Mouse (Mus musculus) embryonic facial prominence, embryonic 13.5 days (tissue): ENCODE results near the gene Ccdc30. TPM values are rescaled to one million over a fixed set of nuclear protein-coding genes. Genes with fewer than 3 reads are reported as not detected.

Source experiments
- ATAC-seq: fragments of 200-750 bp; cut with Nextera tagmentation; 2 replicates; pipeline ENCODE4 v1.8.0; 2017; ENCODE audit warnings: low read depth; ENCODE audit not compliant: insufficient number of reproducible peaks, insufficient read depth, low FRiP score, low TSS enrichment
- H3K27ac ChIP-seq: fragments of 300-500 bp; sonication (generic); 2 replicates; pipeline ENCODE4 v1.5.1; 2015; ENCODE audit warnings: moderate library complexity, mild to moderate bottlenecking, inconsistent platforms
- H3K27me3 ChIP-seq: fragments of 300-500 bp; sonication (generic); 2 replicates; pipeline ENCODE4 v1.6.1; 2015; ENCODE audit warnings: mild to moderate bottlenecking, inconsistent platforms
- H3K36me3 ChIP-seq: fragments of 300-500 bp; sonication (generic); 2 replicates; pipeline ENCODE4 v1.6.1; 2015; ENCODE audit warnings: mild to moderate bottlenecking, inconsistent platforms
- H3K4me1 ChIP-seq: fragments of 300-500 bp; sonication (generic); 2 replicates; pipeline ENCODE4 v1.6.1; 2015; ENCODE audit warnings: inconsistent platforms
- H3K4me2 ChIP-seq: fragments of 300-500 bp; sonication (generic); 2 replicates; pipeline ENCODE4 v1.6.1; 2015; ENCODE audit warnings: moderate library complexity, mild to moderate bottlenecking, inconsistent platforms
- H3K4me3 ChIP-seq: fragments of 300-500 bp; sonication (generic); 2 replicates; pipeline ENCODE4 v1.5.1; 2015; ENCODE audit warnings: mild to moderate bottlenecking, inconsistent platforms
- H3K9ac ChIP-seq: fragments of 300-500 bp; sonication (generic); 2 replicates; pipeline ENCODE4 v1.6.1; 2015; ENCODE audit warnings: mild to moderate bottlenecking, inconsistent platforms
- H3K9me3 ChIP-seq: fragments of 300-500 bp; sonication (generic); 2 replicates; pipeline ENCODE4 v1.6.1; 2016; ENCODE audit warnings: inconsistent platforms
- WGBS: fragments of 180-500 bp; shearing (Covaris S2); methylation state at CpG from one replicate; pipeline ENCODE4 v1.1.7; 2015; ENCODE audit warnings: mixed read lengths; 5-methylcytosine and 5-hydroxymethylcytosine counted together
- polyA plus RNA-seq: library from polyadenylated mRNA; unstranded; fragments of >200 nt; fragmentation: Nextera tagmentation; extraction: Ambion mirVana; gene quantifications from 2 replicates; pipeline ENCODE4 v1.2.1, GENCODE M21; 2015

Ccdc30 gene
- 5.0 and 6.4 TPM in 2 replicates for polyA plus RNA-seq

DNA sequence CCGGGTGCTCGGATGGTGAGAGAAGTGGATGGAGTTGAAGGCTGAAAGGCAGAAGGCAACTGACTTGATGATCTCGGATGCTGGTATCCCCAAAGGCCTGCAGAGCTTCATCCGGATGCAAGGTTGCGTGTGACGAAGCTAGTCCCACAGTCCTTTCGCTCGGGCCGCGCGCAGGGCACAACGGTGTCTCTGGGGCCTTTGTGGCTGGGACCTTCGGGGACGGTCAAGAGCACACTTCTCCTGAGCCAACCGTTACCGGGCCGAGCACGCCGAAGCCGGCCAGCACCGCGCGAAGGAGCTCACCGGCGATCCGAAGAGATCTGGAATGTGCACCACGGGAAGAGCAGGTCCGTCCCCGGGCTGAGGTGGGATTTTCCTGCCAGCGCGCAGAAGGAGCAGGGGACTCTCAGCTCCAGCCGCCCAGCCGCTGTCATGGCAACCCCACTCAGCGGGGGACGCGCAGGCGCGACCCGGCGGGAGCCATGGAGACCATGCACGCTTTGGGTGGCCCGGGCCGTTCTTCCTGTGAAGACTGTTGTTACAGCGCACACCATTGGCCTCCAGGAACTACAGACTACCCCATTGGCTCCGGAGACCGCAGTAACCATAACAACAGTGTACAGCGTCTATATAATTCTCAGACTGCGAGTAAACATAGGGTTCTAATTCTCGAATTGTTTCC lies at the start of gene Ccdc30:
Gene Ccdc30 (minus strand): TSS at position 450 of the 682 bp plus-strand sequence.
- ATAC-seq: peak; percentile 100
- H3K4me3 ChIP-seq: peak within 1 kb of the TSS; percentile 62
- H3K9me3 ChIP-seq: no peaks in the 10 kb centered on the region
- H3K4me2 ChIP-seq: peak within 1 kb of the TSS; percentile 94
- no peaks in the 10 kb centered on the region for H3K27me3 ChIP-seq
- H3K4me1 ChIP-seq: peaks cover 15% of the 10 kb centered on the region
- peak within 1 kb of the TSS; percentile 70 for H3K9ac ChIP-seq
- H3K27ac ChIP-seq: no peak within 1 kb of the TSS
- WGBS: under 1% methylated on average over 49 of the region's 49 CpGs
- peaks cover 9% of the 10 kb centered on the region; the same call in 1 of the 2 replicates for H3K36me3 ChIP-seq

- 71% methylated on average over 13 of the region's 13 CpGs for WGBS
- 0 out of 2 replicates have a peak, but pooled peaks have one; percentile 13 for ATAC-seq
These were observed 48.6 kb upstream of the Ccdc30 start for GRCm38 (mm10) chr4:119463756-119464419.

DNA sequence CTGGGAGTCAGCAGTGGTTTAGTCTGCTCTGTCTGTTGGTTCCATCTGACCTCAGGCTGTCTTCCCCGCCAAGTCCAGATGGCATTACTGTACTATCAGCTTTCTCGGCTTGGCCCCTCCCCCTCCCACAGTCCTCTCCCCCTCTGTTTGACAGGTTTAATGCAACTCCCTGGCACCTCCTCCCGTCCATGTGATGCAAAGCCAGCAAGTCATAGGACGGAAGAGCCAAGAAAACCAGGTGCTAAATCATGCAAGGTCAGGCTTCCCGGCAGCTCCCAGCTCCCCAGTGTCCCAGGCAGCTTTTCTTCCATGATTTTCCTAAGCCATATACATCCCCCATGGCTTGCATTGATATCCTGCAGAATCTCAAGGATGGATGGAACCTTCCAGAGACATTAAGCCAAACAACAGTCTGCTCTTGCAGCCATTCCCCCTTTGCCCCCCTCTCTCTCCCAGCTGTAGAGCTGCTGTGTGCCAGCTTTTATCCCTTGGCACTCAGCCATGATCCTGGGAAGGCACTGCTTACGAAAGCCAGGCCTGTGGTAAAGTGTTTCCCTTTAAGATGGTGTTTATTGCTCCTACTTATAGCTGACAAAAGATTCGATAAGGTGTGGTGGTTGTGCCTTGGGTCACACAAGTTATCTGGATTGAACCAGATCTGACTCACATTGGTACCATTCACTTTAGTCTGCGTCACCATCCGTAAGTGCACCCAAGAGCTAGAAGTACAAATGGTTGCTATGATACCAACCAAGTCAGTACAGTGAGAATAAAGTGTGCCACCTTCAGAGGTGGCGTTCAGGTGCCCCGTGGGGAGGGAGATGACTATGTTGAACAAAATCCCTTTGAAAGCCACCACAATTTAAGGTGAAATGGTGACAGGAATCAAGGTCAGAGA lies 47.8 kb upstream of the Ccdc30 start:
- Histone ChIP-seq H3K27me3 (no peaks in the 10 kb centered on the region), H3K4me1 (peaks cover 30% of the 10 kb centered on the region), H3K4me3 (no peak overlapping the region), H3K9ac (0 out of 2 replicates have a peak overlapping the region, but pooled peaks have one; percentile 3), H3K9me3 (no peaks in the 10 kb centered on the region), H3K4me2 (peak overlapping the region; percentile 5; the same call in 1 of the 2 replicates), H3K36me3 (no peaks in the 10 kb centered on the region), H3K27ac (peak overlapping the region; percentile 39; the same call in 1 of the 2 replicates)
- ATAC-seq: 0 out of 2 replicates have a peak, but pooled peaks have one; percentile 3
- 40% methylated on average over 11 of the region's 11 CpGs for WGBS

More at GRCm38 (mm10) chr4:119463756-119464419, 48.6 kb upstream of the Ccdc30 start:
- peaks cover 30% of the 10 kb centered on the region for H3K4me1 ChIP-seq
- H3K27ac ChIP-seq: 0 out of 2 replicates have a peak overlapping the region, but pooled peaks have one; percentile 39
- H3K9ac ChIP-seq: no peak overlapping the region
- H3K36me3 ChIP-seq: no peaks in the 10 kb centered on the region
- H3K27me3 ChIP-seq: no peaks in the 10 kb centered on the region
- H3K4me2 ChIP-seq: no peak overlapping the region; the same call in 1 of the 2 replicates
- H3K9me3 ChIP-seq: no peaks in the 10 kb centered on the region
- H3K4me3 ChIP-seq: no peak overlapping the region

- peaks cover 30% of the 10 kb centered on the region for H3K4me1 ChIP-seq
- no peak overlapping the region for H3K9ac ChIP-seq
- 68% methylated on average over 3 of the region's 3 CpGs for WGBS
- H3K27ac ChIP-seq: 0 out of 2 replicates have a peak overlapping the region, but pooled peaks have one; percentile 39
- ATAC-seq: no peak
- H3K9me3 ChIP-seq: no peaks in the 10 kb centered on the region
- H3K4me3 ChIP-seq: no peak overlapping the region
- no peaks in the 10 kb centered on the region for H3K36me3 ChIP-seq
- H3K4me2 ChIP-seq: no peak overlapping the region
- H3K27me3 ChIP-seq: no peaks in the 10 kb centered on the region
These were observed 47.1 kb upstream of the Ccdc30 start for GRCm38 (mm10) chr4:119462457-119462856.

DNA sequence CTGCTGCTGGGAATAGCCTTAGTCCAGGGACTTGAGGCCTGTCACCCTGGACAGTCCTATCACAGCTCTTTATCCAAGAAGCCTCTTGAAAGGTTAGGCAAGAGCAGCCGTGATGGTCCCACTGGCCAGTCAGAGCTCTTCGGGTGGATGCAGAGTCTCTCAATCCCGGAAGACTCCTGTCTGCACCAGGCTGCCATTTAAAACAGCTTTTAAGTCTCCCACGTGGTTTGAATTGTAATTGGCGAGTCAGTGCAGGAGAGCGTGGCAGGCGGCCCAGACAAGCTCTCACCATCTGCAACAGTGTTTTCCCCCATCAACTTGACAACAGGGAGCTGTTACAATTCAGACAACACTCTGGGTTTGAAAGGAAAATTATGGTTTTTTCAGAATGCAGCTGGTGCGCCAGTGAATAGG lies 45.4 kb upstream of the Ccdc30 start:
- Histone ChIP-seq H3K9ac (no peak overlapping the region), H3K9me3 (no peaks in the 10 kb centered on the region), H3K4me1 (peaks cover 30% of the 10 kb centered on the region), H3K4me2 (peak overlapping the region; percentile 4; the same call in 1 of the 2 replicates), H3K27ac (0 out of 2 replicates have a peak overlapping the region, but pooled peaks have one; percentile 4), H3K4me3 (no peak overlapping the region), H3K27me3 (no peaks in the 10 kb centered on the region), H3K36me3 (no peaks in the 10 kb centered on the region)
- no peak; the same call in 1 of the 2 replicates for ATAC-seq
- 27% methylated on average over 8 of the region's 8 CpGs for WGBS

DNA sequence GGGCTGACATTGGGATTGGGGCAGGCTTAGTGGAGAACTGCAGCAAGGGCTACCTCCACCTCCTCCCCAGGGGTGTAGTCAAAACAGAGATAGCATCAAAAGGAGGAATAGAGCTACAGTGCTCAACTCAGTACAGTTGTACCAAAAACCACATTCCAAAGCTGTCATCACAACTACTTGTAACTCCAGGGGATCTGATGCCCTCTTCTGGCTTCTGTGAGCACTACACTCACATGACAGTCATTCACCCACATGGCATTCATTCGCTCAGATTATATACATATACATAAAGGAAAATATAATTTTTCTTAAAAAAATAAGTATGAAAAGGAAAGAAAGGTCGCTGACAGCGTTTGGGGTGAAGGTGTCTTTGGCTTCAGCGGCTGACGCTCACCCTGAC lies 45.0 kb upstream of the Ccdc30 start:
- H3K9me3 ChIP-seq: no peaks in the 10 kb centered on the region
- H3K4me3 ChIP-seq: no peak overlapping the region
- peaks cover 30% of the 10 kb centered on the region for H3K4me1 ChIP-seq
- H3K4me2 ChIP-seq: no peak overlapping the region
- H3K9ac ChIP-seq: no peak overlapping the region
- H3K27me3 ChIP-seq: no peaks in the 10 kb centered on the region
- 62% methylated on average over 5 of the region's 5 CpGs for WGBS
- no peaks in the 10 kb centered on the region for H3K36me3 ChIP-seq
- 0 out of 2 replicates have a peak overlapping the region, but pooled peaks have one; percentile 4 for H3K27ac ChIP-seq
- no peak for ATAC-seq

GRCm38 (mm10) chr4:119453533-119453932 lies 38.2 kb upstream of the Ccdc30 start:
- no peak for ATAC-seq

GRCm38 (mm10) chr4:119453128-119453527 lies 37.8 kb upstream of the Ccdc30 start:
- ATAC-seq: no peak
- Histone ChIP-seq H3K27ac (no peak overlapping the region), H3K9ac (no peak overlapping the region), H3K4me1 (0 out of 2 replicates have a peak, but pooled peaks cover 4% of the 10 kb centered on the region), H3K4me3 (no peak overlapping the region), H3K36me3 (no peaks in the 10 kb centered on the region), H3K27me3 (no peaks in the 10 kb centered on the region), H3K9me3 (no peaks in the 10 kb centered on the region), H3K4me2 (no peak overlapping the region)
- 62% methylated on average over 5 of the region's 5 CpGs for WGBS

More at GRCm38 (mm10) chr4:119453533-119453932, 38.2 kb upstream of the Ccdc30 start:
- no peak overlapping the region for H3K4me3 ChIP-seq
- H3K27ac ChIP-seq: no peak overlapping the region
- no peaks in the 10 kb centered on the region for H3K9me3 ChIP-seq
- 20% methylated on average over 6 of the region's 6 CpGs for WGBS
- no peak overlapping the region for H3K9ac ChIP-seq
- no peaks in the 10 kb centered on the region for H3K27me3 ChIP-seq
- no peaks in the 10 kb centered on the region for H3K36me3 ChIP-seq
- 0 out of 2 replicates have a peak, but pooled peaks cover 4% of the 10 kb centered on the region for H3K4me1 ChIP-seq
- H3K4me2 ChIP-seq: no peak overlapping the region

DNA sequence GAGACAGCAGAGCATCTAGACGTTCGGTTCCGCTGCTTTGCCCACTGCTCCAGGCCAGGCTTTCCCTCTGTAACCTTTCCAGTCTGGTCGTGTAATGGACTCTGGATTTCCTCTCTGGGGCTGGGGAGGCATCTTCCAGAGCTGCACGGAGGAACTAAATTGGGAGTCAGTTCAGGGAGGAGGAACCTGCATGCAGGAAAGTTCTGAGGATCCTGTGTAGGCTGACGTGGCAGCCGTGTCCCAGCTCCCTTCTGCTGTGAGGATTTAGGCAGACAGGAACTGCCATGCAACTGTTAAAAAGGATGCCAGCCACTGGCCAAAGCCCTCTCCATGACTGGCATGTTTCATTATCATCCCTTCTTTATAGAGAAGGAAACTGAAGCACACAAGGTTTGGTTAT lies 35.1 kb upstream of the Ccdc30 start:
- Histone ChIP-seq H3K9me3 (no peaks in the 10 kb centered on the region), H3K27ac (no peak overlapping the region), H3K4me3 (no peak overlapping the region), H3K4me2 (no peak overlapping the region), H3K4me1 (0 out of 2 replicates have a peak, but pooled peaks cover 4% of the 10 kb centered on the region), H3K27me3 (no peaks in the 10 kb centered on the region), H3K36me3 (no peaks in the 10 kb centered on the region), H3K9ac (no peak overlapping the region)
- no peak for ATAC-seq
- WGBS: 58% methylated on average over 7 of the region's 7 CpGs

DNA sequence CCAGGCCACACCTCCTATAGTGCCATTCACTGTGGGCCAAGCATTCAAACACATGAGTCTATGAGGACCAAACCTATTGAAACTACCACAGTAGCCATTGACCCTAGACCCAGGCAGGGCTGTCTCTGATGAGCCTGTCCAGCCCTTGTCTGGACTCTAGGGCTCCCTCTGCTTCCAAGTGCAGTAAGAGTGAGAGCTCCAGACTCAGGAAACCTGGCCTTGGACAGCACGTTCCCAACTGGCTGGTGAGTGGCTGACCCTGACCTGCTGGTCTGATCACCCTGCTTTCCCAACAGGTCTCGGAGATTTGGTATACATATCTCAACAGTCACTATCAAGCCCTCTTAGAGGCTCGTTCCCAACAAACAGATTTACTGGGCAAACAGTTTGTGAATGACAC lies 32.5 kb upstream of the Ccdc30 start:
- H3K4me1 ChIP-seq: no peaks in the 10 kb centered on the region
- no peak for ATAC-seq
- no peaks in the 10 kb centered on the region for H3K36me3 ChIP-seq
- WGBS: 72% methylated on average over 3 of the region's 3 CpGs
- H3K9me3 ChIP-seq: no peaks in the 10 kb centered on the region
- no peak overlapping the region for H3K27ac ChIP-seq
- H3K4me2 ChIP-seq: no peak overlapping the region
- no peaks in the 10 kb centered on the region for H3K27me3 ChIP-seq
- H3K4me3 ChIP-seq: no peak overlapping the region
- H3K9ac ChIP-seq: no peak overlapping the region

DNA sequence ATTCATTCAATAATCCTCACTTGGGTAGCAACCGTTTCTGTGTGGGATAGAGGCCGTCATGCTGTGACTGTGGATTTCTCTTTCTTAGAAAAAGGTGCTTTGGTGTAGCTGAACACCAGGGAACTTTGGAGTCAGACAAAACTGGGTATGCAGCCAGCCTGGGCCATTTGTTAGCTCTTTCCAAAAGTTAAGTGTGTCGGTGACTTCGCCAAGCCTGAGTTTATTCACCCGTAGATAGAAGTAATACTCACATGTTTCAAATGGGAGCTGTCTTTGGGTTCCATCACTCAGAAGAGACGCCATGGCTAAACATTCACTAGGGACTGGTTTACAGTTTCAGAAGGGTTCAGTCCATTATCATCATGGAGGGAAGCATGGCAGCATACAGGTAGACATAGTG lies 31.9 kb upstream of the Ccdc30 start:
- no peak overlapping the region for H3K4me2 ChIP-seq
- H3K9ac ChIP-seq: no peak overlapping the region
- no peaks in the 10 kb centered on the region for H3K36me3 ChIP-seq
- 91% methylated on average over 6 of the region's 6 CpGs for WGBS
- no peaks in the 10 kb centered on the region for H3K27me3 ChIP-seq
- no peak overlapping the region for H3K27ac ChIP-seq
- ATAC-seq: no peak
- H3K4me3 ChIP-seq: no peak overlapping the region
- H3K4me1 ChIP-seq: no peaks in the 10 kb centered on the region
- H3K9me3 ChIP-seq: no peaks in the 10 kb centered on the region
